Mouse (Mus musculus): ENCODE measurements around the gene Atg10. TPM values are rescaled to one million over a fixed set of nuclear protein-coding genes. Genes with fewer than 3 reads are reported as not detected.
"Not testable (repeated sequence)": the region's sequence is repeated elsewhere in the genome, so short reads cannot be mapped to it uniquely, and the experiment has no call there.

The Atg10 gene
- polyA plus RNA-seq, 1 experiment from 2014 or later, result 14.6 TPM

DNA sequence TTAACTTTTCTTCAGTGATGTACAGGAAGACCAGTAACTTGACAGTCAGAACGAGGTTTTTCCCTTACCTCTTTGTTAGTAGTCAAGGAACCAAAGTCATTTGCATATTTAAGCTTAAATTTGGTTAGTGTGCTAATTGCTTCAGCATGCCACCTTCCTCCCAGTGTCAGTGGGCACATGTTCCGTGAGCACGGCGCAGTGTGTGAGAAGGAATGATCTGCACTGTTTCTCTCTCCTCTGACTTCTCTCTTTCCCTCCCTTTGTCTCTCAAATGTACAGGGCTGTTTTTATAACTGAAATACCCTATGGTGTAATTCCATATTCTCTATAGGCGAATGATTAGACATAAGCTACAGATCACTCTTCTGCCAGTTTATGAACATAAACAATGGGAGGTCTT lies 284.2 kb downstream of the Atg10 start:
- Histone ChIP-seq H3K27me3 (replicated peaks) (no peaks in the 10 kb centered on the region), H3K4me2 (replicated peaks) (no peak overlapping the region), H3K4me1 (replicated peaks) (no peaks in the 10 kb centered on the region), H3K9ac (no peak overlapping the region), H3K36me3 (no peaks in the 10 kb centered on the region), H3K9me3 (no peaks in the 10 kb centered on the region), H3K27ac (no peak overlapping the region), H3K4me3 (replicated peaks) (no peak overlapping the region)
- 87% methylated on average over 5 of the region's 5 CpGs for WGBS
- ATAC-seq, result no peak

DNA sequence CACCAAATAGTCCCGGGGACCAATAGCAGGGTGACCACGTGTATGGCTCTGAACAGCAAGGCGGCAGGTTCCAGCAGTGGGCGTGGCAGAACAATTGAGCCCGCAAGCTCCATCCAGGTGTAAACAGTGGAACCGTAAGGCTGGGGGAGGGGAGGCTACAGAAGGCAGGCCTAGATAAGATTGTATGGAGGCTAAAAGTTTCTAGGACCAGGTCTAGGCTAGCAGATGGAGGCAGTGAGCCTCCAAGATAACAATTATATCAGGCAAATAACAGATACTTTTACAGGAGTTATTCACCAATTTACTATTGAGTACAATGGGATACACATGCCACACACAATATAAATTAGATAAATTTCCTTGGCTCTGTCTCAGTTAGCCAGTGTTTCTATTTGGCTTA lies 284.6 kb downstream of the Atg10 start:
- Histone ChIP-seq H3K27ac (no peak overlapping the region), H3K9me3 (no peaks in the 10 kb centered on the region), H3K9ac (no peak overlapping the region), H3K36me3 (no peaks in the 10 kb centered on the region), H3K4me3 (replicated peaks) (no peak overlapping the region), H3K4me1 (replicated peaks) (no peaks in the 10 kb centered on the region), H3K4me2 (replicated peaks) (no peak overlapping the region), H3K27me3 (replicated peaks) (no peaks in the 10 kb centered on the region)
- peak; percentile 47; the same call in 1 of the 2 replicates for ATAC-seq
- WGBS, result 46% methylated on average over 6 of the region's 6 CpGs

DNA sequence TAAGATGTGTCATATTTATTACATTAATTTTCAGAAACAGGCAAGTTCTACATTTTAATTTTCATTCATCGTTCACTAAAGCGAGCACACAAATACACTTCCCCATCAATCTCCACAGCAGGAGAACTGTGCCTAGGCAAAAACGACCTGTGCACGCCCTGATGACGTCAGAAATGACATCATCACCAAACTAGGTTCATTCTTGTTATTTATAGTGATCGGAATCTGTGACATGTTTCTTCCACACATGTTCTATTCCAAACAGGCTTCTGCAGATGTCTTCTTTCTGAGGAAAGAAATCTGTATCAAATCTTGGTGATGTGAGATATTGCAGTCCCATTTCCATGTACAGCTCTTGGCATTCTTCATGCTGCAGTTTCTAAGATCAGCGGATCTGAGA lies 287.9 kb downstream of the Atg10 start:
- H3K4me1 ChIP-seq (replicated peaks), result no peaks in the 10 kb centered on the region

DNA sequence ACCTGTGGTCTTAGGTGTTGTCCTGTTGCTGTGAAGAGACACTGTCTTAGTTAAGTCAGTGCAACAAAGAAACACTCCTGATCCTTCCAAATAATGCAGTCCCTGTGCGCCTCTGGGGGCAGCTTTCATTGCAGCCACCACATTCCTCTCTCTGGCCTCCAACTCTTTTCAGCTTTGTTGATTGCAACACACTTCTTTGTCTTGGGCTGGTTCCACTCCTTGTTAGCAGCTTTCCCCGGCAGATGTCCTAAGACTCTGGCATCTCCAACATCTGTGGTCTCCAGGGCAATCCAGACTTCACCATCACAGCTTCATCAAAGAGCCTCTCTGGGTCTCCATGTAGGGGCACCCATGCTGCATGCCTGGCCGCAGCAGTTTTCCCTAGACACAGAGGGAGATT lies 290.5 kb downstream of the Atg10 start:
- Histone ChIP-seq H3K4me1 (replicated peaks) (no peaks in the 10 kb centered on the region), H3K27ac (no peak overlapping the region), H3K9ac (no peak overlapping the region), H3K9me3 (no peaks in the 10 kb centered on the region), H3K4me2 (replicated peaks) (no peak overlapping the region), H3K36me3 (no peaks in the 10 kb centered on the region), H3K27me3 (replicated peaks) (no peaks in the 10 kb centered on the region), H3K4me3 (replicated peaks) (no peak overlapping the region)
- 91% methylated on average over 3 of the region's 3 CpGs for WGBS
- ATAC-seq, result no peak

More for the DNA sequence above, 287.9 kb downstream of the Atg10 start:
- no peak overlapping the region for H3K4me3 ChIP-seq (replicated peaks)
- no peaks in the 10 kb centered on the region for H3K36me3 ChIP-seq
- no peak for ATAC-seq
- no peak overlapping the region for H3K9ac ChIP-seq
- no peaks in the 10 kb centered on the region for H3K9me3 ChIP-seq
- no peak overlapping the region for H3K27ac ChIP-seq
- H3K27me3 ChIP-seq (replicated peaks), result no peaks in the 10 kb centered on the region
- 80% methylated on average over 7 of the region's 7 CpGs for WGBS
- H3K4me2 ChIP-seq (replicated peaks), result no peak overlapping the region

DNA sequence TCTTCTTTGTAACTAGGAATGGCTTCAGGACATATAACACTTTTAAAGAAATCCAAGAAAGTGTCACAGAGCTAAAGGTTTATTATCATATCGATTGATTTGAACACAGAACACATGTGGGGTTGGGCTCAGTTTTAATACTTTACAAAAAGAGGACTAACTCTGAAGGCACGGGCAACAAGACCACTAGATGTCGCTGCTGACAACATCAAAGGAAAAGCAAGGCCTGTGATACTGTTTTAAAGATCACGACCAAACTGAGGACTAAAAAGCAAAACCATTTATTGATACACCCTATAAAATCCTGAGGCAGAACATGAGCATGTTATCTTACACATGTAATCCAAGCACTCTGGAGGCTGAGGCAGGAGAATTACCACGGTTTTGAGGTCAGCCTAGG lies 293.9 kb downstream of the Atg10 start:
- H3K27me3 ChIP-seq (replicated peaks), result no peaks in the 10 kb centered on the region
- no peak overlapping the region for H3K4me2 ChIP-seq (replicated peaks)
- H3K4me3 ChIP-seq (replicated peaks), result no peak overlapping the region
- no peaks in the 10 kb centered on the region for H3K9me3 ChIP-seq
- no peak overlapping the region for H3K9ac ChIP-seq
- no peak overlapping the region for H3K27ac ChIP-seq
- no peak for ATAC-seq
- WGBS, result 24% methylated on average over 5 of the region's 5 CpGs
- H3K36me3 ChIP-seq, result no peaks in the 10 kb centered on the region
- no peaks in the 10 kb centered on the region for H3K4me1 ChIP-seq (replicated peaks)

DNA sequence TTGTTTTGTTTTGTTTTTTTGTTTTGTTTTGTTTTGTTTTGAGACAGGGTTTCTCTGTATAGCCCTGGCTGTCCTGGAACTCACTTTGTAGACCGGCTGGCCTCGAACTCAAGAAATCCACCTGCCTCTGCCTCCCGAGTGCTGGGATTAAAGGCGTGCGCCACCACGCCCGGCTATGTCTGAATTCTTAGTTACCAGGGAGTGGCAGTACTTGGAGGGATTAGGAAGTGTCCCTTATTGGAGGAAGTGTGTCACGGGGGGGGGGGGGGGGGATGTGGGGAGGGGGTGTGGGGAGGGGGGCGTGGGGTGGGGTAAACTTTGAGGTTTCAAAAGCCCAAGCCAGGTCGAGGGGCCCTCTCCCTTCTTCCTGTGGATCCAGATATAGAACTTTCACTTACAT lies 295.5 kb downstream of the Atg10 start:
- H3K4me1 ChIP-seq (replicated peaks); H3K27me3 ChIP-seq (replicated peaks); ATAC-seq; H3K4me2 ChIP-seq (replicated peaks); H3K9me3 ChIP-seq; H3K27ac ChIP-seq; H3K36me3 ChIP-seq; H3K9ac ChIP-seq; H3K4me3 ChIP-seq (replicated peaks): not testable (repeated sequence)
- 92% methylated on average over 9 of the region's 10 CpGs for WGBS

DNA sequence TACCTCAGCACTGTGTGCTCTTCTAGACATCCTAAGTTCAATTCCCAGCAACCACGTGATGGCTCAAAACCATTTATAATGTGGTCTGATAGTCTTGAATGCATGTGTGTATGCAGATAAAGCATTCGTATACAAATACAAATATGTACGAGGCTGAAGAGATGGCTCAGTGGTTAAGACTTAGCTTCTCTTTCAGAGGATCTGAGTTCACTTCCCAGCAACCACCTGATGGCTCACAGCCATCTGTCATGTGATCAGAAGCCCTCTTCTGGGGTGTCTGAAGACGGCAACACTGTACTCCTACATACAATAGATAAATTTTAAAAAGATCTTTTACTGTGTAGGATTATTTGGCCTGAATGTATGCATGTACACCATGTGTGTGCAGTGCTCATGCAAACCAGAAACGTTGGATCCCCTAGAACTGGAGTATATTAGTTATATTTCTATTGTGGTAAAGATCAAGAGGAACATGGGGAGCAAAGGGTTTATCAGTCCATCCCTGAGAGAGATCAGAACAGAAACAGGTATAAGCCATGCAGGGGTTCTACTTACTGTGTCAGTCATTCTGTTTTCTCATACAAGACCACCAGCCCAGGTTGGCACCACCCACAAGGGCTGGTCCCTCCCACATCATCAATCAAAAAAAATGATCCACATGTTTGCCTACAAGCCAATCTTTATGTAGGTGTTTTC lies 296.7 kb downstream of the Atg10 start:
- WGBS, result 73% methylated on average over 5 of the region's 5 CpGs
- ATAC-seq, result no peak

DNA sequence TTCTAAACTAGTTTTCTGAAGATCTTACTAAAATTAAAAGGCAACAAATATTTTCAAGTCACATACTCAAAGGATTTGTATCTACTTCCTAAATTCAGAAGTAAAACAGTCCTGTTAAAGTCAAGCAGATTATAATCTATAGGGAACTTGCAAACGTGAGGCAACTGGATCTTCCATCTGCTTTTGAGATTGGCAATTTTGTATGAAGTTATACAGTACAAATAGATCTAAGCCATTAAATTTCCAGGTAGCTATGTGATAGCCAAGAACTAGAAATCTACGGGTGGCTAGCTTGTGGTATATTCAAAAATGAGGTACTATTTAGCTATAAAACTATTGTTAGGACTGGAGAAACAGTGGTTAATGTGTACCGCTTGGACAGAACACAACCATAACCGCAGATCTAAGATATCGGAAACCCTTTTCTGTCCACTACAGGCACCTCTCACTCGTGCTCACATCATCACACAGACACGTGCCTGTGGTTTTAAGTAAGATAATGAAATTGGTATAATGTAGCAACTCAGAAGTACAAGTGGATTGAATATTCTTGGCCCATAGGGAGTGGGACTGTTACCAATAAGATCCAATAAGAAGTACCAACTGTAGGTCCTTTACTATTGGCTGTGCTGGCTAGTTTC lies 297.5 kb downstream of the Atg10 start:
- no peaks in the 10 kb centered on the region for H3K36me3 ChIP-seq
- WGBS, result 80% methylated on average over 7 of the region's 7 CpGs
- no peak overlapping the region for H3K4me3 ChIP-seq (replicated peaks)
- no peaks in the 10 kb centered on the region for H3K4me1 ChIP-seq (replicated peaks)
- no peaks in the 10 kb centered on the region for H3K27me3 ChIP-seq (replicated peaks)
- no peak overlapping the region for H3K9ac ChIP-seq
- ATAC-seq, result no peak
- H3K9me3 ChIP-seq, result no peaks in the 10 kb centered on the region
- H3K27ac ChIP-seq, result no peak overlapping the region
- H3K4me2 ChIP-seq (replicated peaks), result no peak overlapping the region

More for the DNA sequence above, 296.7 kb downstream of the Atg10 start:
- no peaks in the 10 kb centered on the region for H3K4me1 ChIP-seq (replicated peaks)
- no peaks in the 10 kb centered on the region for H3K27me3 ChIP-seq (replicated peaks)
- no peak overlapping the region for H3K9ac ChIP-seq
- no peaks in the 10 kb centered on the region for H3K36me3 ChIP-seq
- no peaks in the 10 kb centered on the region for H3K9me3 ChIP-seq
- no peak overlapping the region for H3K27ac ChIP-seq
- H3K4me2 ChIP-seq (replicated peaks), result no peak overlapping the region
- no peak overlapping the region for H3K4me3 ChIP-seq (replicated peaks)

DNA sequence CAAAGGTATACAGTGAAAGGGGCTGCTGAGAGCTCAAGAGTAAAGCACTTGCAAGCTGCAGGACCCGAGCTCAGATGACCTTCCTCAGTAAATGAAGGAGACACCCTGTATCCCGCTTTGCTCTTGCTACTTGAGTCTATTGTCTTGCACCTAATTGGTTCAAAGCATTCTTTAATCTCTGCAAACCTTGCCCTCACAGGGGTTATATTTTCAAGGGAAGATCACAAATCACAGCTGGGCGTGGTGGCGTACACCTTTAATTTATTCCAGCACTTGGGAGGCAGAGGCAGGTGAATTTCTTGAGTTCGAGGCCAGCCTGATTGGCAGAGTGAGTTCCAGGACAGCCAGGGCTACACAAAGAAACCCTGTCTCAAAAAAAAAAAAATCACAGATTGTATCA lies 298.6 kb downstream of the Atg10 start:
- 89% methylated on average over 5 of the region's 5 CpGs for WGBS
- H3K4me1 ChIP-seq (replicated peaks), result no peaks in the 10 kb centered on the region
- no peaks in the 10 kb centered on the region for H3K27me3 ChIP-seq (replicated peaks)
- H3K9me3 ChIP-seq, result no peaks in the 10 kb centered on the region
- H3K9ac ChIP-seq, result no peak overlapping the region
- H3K36me3 ChIP-seq, result no peaks in the 10 kb centered on the region
- H3K4me2 ChIP-seq (replicated peaks), result no peak overlapping the region
- ATAC-seq, result no peak
- no peak overlapping the region for H3K27ac ChIP-seq
- no peak overlapping the region for H3K4me3 ChIP-seq (replicated peaks)

DNA sequence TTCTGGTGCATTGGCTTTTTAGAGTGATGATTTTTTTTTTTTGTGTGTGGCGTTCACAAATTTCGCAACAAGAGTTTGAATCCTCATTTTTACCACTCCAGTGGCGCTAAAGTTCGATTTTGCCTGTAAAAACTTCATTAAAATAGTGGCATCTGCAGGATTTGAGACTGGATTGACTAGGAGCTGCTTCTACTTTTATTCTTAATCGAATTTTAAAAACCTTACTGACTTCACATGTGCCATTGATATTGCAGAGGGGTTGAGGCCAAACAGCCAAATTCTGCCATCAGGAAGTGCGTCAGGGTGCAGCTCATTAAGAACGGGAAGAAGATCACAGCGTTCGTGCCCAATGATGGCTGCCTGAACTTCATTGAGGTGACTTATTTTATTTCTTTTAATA lies 299.7 kb downstream of the Atg10 start:
- Histone ChIP-seq H3K27me3 (replicated peaks) (no peaks in the 10 kb centered on the region), H3K27ac (no peak overlapping the region), H3K9me3 (no peaks in the 10 kb centered on the region), H3K4me2 (replicated peaks) (peak overlapping the region; percentile 57), H3K9ac (peak overlapping the region; percentile 95), H3K36me3 (no peaks in the 10 kb centered on the region), H3K4me1 (replicated peaks) (no peaks in the 10 kb centered on the region), H3K4me3 (replicated peaks) (peak overlapping the region; percentile 73)
- no peak for ATAC-seq
- 53% methylated on average over 9 of the region's 9 CpGs for WGBS

DNA sequence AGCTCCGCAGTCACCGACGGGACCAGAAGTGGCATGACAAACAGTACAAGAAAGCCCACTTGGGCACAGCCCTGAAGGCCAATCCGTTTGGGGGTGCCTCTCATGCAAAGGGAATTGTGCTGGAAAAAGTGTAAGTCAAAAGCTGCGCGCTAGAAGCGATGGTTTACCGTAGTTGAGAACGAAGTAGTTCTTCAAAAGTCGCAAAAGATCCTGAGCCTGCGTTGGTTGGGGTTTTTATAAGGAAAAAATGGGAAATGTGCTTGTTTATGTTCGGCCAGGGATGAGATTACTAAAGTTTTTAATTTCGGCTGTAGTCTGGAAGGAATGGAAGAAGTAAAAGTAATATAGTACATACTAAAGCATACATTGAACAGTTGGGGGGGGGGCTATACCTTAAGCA lies 300.2 kb downstream of the Atg10 start:
- WGBS, result under 1% methylated on average over 13 of the region's 13 CpGs
- H3K4me1 ChIP-seq (replicated peaks); H3K9me3 ChIP-seq; H3K27ac ChIP-seq; H3K27me3 ChIP-seq (replicated peaks); H3K36me3 ChIP-seq; ATAC-seq: not testable (repeated sequence)
- H3K4me3 ChIP-seq (replicated peaks), result peak overlapping the region; percentile 73
- peak overlapping the region; percentile 57 for H3K4me2 ChIP-seq (replicated peaks)
- H3K9ac ChIP-seq, result peak overlapping the region; percentile 95

DNA sequence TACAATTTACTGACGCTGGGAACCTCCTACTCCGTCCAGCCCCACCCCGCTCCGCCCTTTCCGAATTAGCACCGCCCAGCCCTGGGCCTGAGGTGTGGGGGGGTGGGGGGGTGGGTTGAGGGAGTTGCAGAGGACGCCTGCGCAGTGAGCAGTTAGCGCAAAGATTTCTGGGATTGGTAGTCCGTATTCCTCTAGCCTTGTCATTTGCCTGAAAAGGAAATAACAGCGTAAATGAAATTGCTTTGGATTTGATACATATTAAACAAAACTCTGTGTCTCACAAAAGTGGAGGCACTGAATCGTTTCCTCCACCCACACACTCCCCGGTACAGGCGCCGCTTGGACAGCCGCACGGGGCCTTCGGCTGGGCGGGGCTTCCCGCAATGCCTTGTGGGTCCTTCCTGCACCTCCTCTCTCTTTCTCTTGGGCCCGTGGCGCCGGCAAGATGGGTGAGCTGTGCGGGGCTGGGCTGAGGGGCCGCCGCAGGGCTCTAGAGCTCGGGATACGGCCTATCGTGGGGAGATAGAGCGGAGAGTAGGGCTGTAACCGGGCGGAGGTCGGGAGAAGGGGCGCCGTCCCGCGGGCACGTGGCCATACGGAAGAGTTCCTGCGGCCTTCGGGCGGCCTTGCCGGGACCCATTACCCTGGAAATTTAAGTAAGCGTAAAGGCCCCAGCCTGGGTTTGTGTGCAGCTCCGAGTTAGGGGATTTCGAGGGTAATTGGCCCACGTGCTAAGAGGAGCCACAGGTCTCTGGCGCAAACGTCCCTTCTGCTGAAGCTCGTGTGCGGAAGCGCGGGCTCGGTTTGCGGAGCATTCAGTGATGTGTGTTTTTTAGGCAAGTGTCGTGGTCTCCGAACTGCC lies 300.8 kb downstream of the Atg10 start, which contains the start of gene Rps23:
Rps23 (plus strand) TSS at position 208 of the 862 bp plus-strand sequence.
- H3K4me1 ChIP-seq (replicated peaks), result no peaks in the 10 kb centered on the region
- H3K9ac ChIP-seq, result peak within 1 kb of the TSS; percentile 95
- H3K9me3 ChIP-seq, result no peaks in the 10 kb centered on the region
- H3K27ac ChIP-seq, result peak within 1 kb of the TSS; percentile 77
- peak; percentile 98 for ATAC-seq
- H3K36me3 ChIP-seq, result no peaks in the 10 kb centered on the region
- H3K4me2 ChIP-seq (replicated peaks), result peak within 1 kb of the TSS; percentile 57
- H3K27me3 ChIP-seq (replicated peaks), result no peaks in the 10 kb centered on the region
- H3K4me3 ChIP-seq (replicated peaks), result peak within 1 kb of the TSS; percentile 73
- WGBS, result under 1% methylated on average over 57 of the region's 57 CpGs

Data from intestine, embryonic 15.5 days (tissue).